Mouse (Mus musculus) forebrain, postnatal 0 days (tissue): Measurements from ENCODE around the gene Baiap3. TPM values are rescaled to one million over a fixed set of nuclear protein-coding genes. Genes with fewer than 3 reads are reported as not detected.
"Not testable (repeated sequence)": the region's sequence is repeated elsewhere in the genome, so short reads cannot be mapped to it uniquely, and the experiment has no call there.

ENCODE experiments used
- ATAC-seq: fragments of 200-750 bp; cut with Nextera tagmentation; 2 replicates; pipeline ENCODE4 v1.8.0; 2017; ENCODE audit warnings: mild to moderate bottlenecking, moderate library complexity
- DNase-seq: peaks from one replicate; pipeline ENCODE4 v3.0.0-alpha.2; 2015
- H3K27ac ChIP-seq: fragments of 300-500 bp; sonication (generic); 2 replicates; pipeline ENCODE4 v1.5.1; 2014; ENCODE audit warnings: low read depth, mild to moderate bottlenecking, antibody characterized with exemption, low read length, moderate library complexity, mixed read lengths
- H3K27me3 ChIP-seq: fragments of 300-500 bp; sonication (generic); 2 replicates; pipeline ENCODE4 v1.6.1; 2014; ENCODE audit warnings: mild to moderate bottlenecking, low read length, mixed read lengths; ENCODE audit not compliant: insufficient read depth
- H3K36me3 ChIP-seq: fragments of 300-500 bp; sonication (generic); 2 replicates; pipeline ENCODE4 v1.6.1; 2014; ENCODE audit warnings: mild to moderate bottlenecking, moderate library complexity; ENCODE audit not compliant: insufficient read depth
- H3K4me1 ChIP-seq: fragments of 300-500 bp; sonication (generic); 2 replicates; pipeline ENCODE4 v1.6.1; 2014; ENCODE audit warnings: antibody characterized with exemption; ENCODE audit not compliant: insufficient read depth
- H3K4me2 ChIP-seq: fragments of 300-500 bp; sonication (generic); 2 replicates; pipeline ENCODE4 v1.6.1; 2014; ENCODE audit warnings: low read depth, mild to moderate bottlenecking, moderate library complexity
- H3K4me3 ChIP-seq: fragments of 300-500 bp; sonication (generic); 2 replicates; pipeline ENCODE4 v1.5.1; 2014; ENCODE audit warnings: low read depth, low read length, mixed read lengths
- H3K9ac ChIP-seq: fragments of 300-500 bp; sonication (generic); 2 replicates; pipeline ENCODE4 v1.6.1; 2014; ENCODE audit warnings: mild to moderate bottlenecking
- H3K9me3 ChIP-seq: fragments of 300-500 bp; sonication (generic); 2 replicates; pipeline ENCODE4 v1.6.1; 2016; ENCODE audit warnings: low read length
- CTCF ChIP-seq: sonication (generic); IDR thresholded peaks from 2 replicates; pipeline ENCODE4 v1.5.1; 2016; ENCODE audit warnings: antibody characterized with exemption, control low read depth, low read depth
- whole genome bisulfite sequencing: fragments of 180-500 bp; shearing (Covaris S2); extraction: QIAGEN DNeasy Blood & Tissue Kit; methylation state at CpG from one replicate; pipeline ENCODE4 v1.1.7; 2014; 5-methylcytosine and 5-hydroxymethylcytosine counted together
- polyA plus RNA-seq: library from polyadenylated mRNA; unstranded; fragments of >200 nt; fragmentation: Nextera tagmentation; extraction: Ambion mirVana; gene quantifications from 2 replicates; pipeline ENCODE4 v1.2.1, GENCODE M21; 2015
- total RNA-seq: library from RNA; depleted of rRNA; stranded (reverse); fragments of >200 nt; gene quantifications from 2 replicates; pipeline ENCODE4 v1.2.3, GENCODE M21; 2014

Baiap3 gene
- total and polyA plus RNA-seq, 2 experiments from 2014 or later = 16.2 to 70.8 TPM

- Histone ChIP-seq H3K36me3 (peaks cover 59% of the 10 kb centered on the region), H3K4me2 (no peak overlapping the region), H3K9me3 (no peaks in the 10 kb centered on the region), H3K27ac (no peak overlapping the region), H3K27me3 (no peaks in the 10 kb centered on the region), H3K4me1 (no peaks in the 10 kb centered on the region), H3K9ac (no peak overlapping the region), H3K4me3 (no peak overlapping the region)
- ATAC-seq (no peak), DNase-seq (no peak)
- no peak for TF ChIP-seq CTCF
- 88% methylated on average over 3 of the region's 3 CpGs for WGBS
These were observed 25.5 kb downstream of the Baiap3 start for GRCm38 (mm10) chr17:25230700-25231099.

GRCm38 (mm10) chr17:25230014-25230655 is 26.0 kb downstream of the Baiap3 start:
- H3K4me3 ChIP-seq, DNase-seq, H3K4me1 ChIP-seq, H3K27me3 ChIP-seq, H3K9me3 ChIP-seq, H3K9ac ChIP-seq, H3K4me2 ChIP-seq, H3K27ac ChIP-seq: not testable (repeated sequence)
- H3K36me3 ChIP-seq = peaks cover 54% of the 10 kb centered on the region
- peak; percentile 51; the same call in 1 of the 2 replicates for ATAC-seq
- 73% methylated on average over 15 of the region's 17 CpGs for WGBS

GRCm38 (mm10) chr17:25227991-25228390 is 28.2 kb downstream of the Baiap3 start:
- peaks cover 45% of the 10 kb centered on the region for H3K36me3 ChIP-seq
- DNase-seq = no peak
- TF ChIP-seq CTCF = no peak
- 89% methylated on average over 5 of the region's 5 CpGs for WGBS
- no peak overlapping the region for H3K4me2 ChIP-seq
- H3K4me1 ChIP-seq = no peaks in the 10 kb centered on the region
- H3K9ac ChIP-seq = no peak overlapping the region
- H3K9me3 ChIP-seq = no peaks in the 10 kb centered on the region
- no peak overlapping the region for H3K4me3 ChIP-seq
- no peak overlapping the region for H3K27ac ChIP-seq
- no peaks in the 10 kb centered on the region for H3K27me3 ChIP-seq
- ATAC-seq = no peak

- H3K4me2 ChIP-seq = no peak overlapping the region
- no peak overlapping the region for H3K9ac ChIP-seq
- 89% methylated on average over 4 of the region's 4 CpGs for WGBS
- H3K4me1 ChIP-seq = no peaks in the 10 kb centered on the region
- DNase-seq (no peak), ATAC-seq (no peak)
- peaks cover 38% of the 10 kb centered on the region for H3K36me3 ChIP-seq
- no peaks in the 10 kb centered on the region for H3K9me3 ChIP-seq
- H3K27ac ChIP-seq = no peak overlapping the region
- no peaks in the 10 kb centered on the region for H3K27me3 ChIP-seq
- no peak for TF ChIP-seq CTCF
- H3K4me3 ChIP-seq = no peak overlapping the region
These were observed 30.5 kb downstream of the Baiap3 start for GRCm38 (mm10) chr17:25225659-25226058.

DNA sequence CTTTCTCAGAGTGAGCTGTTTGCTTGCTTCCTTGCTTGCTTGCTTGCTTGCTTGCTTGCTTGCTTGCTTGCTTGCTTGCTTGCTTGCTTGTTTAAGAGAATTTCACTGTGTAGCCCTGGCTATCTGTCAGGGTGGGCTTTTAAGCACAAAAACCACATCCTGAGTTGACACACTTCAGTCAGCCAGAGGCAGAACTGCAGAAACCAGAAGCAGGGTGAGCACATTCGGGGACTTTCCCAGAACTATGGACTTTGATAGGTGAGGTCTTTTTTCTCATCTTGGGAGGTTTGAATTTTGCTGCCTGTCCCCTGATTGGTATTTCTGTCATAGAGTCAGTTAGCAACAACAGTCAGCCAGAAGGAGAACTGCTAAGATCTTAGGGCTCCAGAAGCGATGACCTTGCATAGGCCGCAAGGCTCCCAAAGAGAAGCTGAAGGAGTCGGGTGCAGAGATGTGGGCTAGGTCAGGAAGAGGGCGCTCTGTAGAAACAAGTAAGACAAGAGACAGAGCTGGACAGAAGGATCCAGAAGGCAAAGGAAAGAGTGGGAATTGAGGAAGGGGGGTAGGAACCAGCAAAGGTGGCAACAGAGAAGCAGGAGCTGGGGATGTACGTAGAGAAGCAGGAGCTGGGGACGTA is 31.5 kb downstream of the Baiap3 start:
- Histone ChIP-seq H3K27ac (no peak overlapping the region), H3K4me2 (no peak overlapping the region), H3K4me1 (no peaks in the 10 kb centered on the region), H3K9ac (no peak overlapping the region), H3K27me3 (no peaks in the 10 kb centered on the region), H3K4me3 (no peak overlapping the region), H3K36me3 (peaks cover 39% of the 10 kb centered on the region), H3K9me3 (no peaks in the 10 kb centered on the region)
- no peak for TF ChIP-seq CTCF
- ATAC-seq (no peak), DNase-seq (no peak)
- 90% methylated on average over 7 of the region's 7 CpGs for WGBS

GRCm38 (mm10) chr17:25222951-25223601 is 33.1 kb downstream of the Baiap3 start:
- H3K4me3 ChIP-seq = peak overlapping the region; percentile 17
- peaks cover 38% of the 10 kb centered on the region for H3K36me3 ChIP-seq
- TF ChIP-seq CTCF = no peak
- peak overlapping the region; percentile 47 for H3K4me2 ChIP-seq
- WGBS = 36% methylated on average over 6 of the region's 6 CpGs
- no peaks in the 10 kb centered on the region for H3K27me3 ChIP-seq
- ATAC-seq (no peak), DNase-seq (no peak)
- H3K4me1 ChIP-seq = no peaks in the 10 kb centered on the region
- H3K27ac ChIP-seq = no peak overlapping the region
- 0 out of 2 replicates have a peak overlapping the region, but pooled peaks have one; percentile 10 for H3K9ac ChIP-seq
- H3K9me3 ChIP-seq = no peaks in the 10 kb centered on the region

GRCm38 (mm10) chr17:25222504-25222940 is 33.6 kb downstream of the Baiap3 start:
- not testable (repeated sequence) for H3K4me1 ChIP-seq, H3K27me3 ChIP-seq, H3K9me3 ChIP-seq, H3K27ac ChIP-seq
- peak overlapping the region; percentile 60 for H3K4me2 ChIP-seq
- ATAC-seq (peak; percentile 97), DNase-seq (peak; percentile 18)
- H3K36me3 ChIP-seq = peaks cover 38% of the 10 kb centered on the region
- peak overlapping the region; percentile 17 for H3K4me3 ChIP-seq
- 11% methylated on average over 17 of the region's 28 CpGs for WGBS
- 0 out of 2 replicates have a peak overlapping the region, but pooled peaks have one; percentile 10 for H3K9ac ChIP-seq
